Mouse (Mus musculus) c-Kit-positive CD71-positive TER-119-negative erythroid progenitor cells, embryonic 14.5 days (primary cell): ENCODE results near the gene Ifna6.

Source experiments
- DNase-seq: peaks from one replicate; pipeline ENCODE4 v3.0.0-alpha.2; 2013; ENCODE audit warnings: low read depth

The Ifna6 gene

GRCm38 (mm10) chr4:88845334-88845733, 18.1 kb downstream of the Ifna6 start:
- no peak for DNase-seq

DNA sequence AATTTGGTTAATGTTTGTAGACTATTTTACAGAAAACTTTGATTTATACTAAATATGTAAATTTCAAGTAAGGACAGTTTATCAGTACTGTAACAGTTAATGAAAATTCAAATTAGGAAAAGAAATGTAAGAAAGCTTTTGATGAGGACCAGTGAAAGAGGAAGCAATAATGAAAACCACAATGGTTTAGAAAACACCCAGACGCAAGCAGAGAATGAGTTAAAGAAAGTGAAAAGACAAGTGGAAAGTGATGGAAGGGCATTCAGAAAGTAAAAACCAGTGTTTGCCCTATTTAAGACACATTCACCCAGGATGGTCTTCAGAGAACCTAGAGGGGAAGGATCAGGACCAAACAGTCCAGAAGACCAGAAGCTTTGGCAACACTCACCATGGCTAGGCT, 22.5 kb downstream of the Ifna6 start, which contains the start of gene Ifna1:
TSS of gene Ifna1 (plus strand) at position 390 of the 400 bp plus-strand sequence.
- DNase-seq: no peak

DNA sequence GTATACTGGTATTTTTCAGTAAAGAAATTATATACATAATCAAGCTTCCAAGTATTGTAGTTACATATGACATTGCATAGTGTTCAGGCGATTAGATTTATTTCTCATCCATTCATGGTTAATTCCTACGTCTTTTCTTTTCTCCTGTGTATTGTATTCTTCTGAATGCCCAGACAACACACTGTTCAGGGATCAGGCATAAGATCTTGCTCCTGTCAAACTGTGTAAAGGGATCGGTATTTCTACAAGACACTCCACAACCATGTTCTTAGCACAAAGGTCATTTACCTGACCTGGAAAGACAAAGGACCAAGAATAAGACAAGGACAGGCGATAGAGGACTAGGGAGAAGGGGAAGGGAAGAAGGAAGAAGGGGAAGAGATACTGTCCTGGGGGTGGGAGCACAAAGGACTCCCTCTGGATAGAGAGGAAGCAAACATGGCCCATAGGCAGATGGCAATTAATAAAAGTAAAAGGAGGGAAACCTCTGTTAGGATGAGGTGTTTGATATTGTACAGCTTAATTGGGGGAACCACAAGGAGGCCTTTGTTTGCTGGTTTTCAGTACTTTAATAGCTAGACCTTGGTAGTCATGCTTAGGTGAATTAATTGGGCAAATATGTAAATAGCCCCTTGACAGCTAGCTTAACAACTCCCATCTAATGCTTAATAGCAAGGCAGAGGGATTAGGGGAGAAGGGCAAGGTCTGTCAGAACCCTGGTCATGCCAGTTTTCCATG, 24.0 kb downstream of the Ifna6 start:
- DNase-seq: no peak

- no peak for DNase-seq
Observed at GRCm38 (mm10) chr4:88859214-88859613, 32.0 kb downstream of the Ifna6 start.

- no peak for DNase-seq
Observed at GRCm38 (mm10) chr4:88863309-88863708, 36.1 kb downstream of the Ifna6 start.

DNA sequence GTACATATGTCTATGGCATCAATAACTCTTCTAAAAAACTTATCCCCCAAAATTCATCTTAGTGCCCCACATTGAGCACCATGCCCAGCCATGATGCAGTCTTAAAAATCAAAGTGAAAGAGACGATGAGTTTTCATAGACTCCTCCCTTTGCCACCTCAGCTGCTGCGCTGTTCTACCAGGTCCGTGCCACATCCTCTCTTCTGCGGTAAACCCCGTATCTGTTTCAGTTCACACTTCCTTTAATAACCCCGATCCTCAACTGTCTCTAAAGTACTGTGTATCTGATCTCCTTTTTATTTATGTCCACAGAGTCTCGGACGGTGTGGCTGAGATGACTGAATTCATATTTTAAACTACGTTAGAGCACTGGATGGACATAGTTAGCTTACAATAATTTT, 37.4 kb downstream of the Ifna6 start:
- no peak for DNase-seq

- no peak for DNase-seq
Observed at GRCm38 (mm10) chr4:88865011-88865569, 37.9 kb downstream of the Ifna6 start.

DNA sequence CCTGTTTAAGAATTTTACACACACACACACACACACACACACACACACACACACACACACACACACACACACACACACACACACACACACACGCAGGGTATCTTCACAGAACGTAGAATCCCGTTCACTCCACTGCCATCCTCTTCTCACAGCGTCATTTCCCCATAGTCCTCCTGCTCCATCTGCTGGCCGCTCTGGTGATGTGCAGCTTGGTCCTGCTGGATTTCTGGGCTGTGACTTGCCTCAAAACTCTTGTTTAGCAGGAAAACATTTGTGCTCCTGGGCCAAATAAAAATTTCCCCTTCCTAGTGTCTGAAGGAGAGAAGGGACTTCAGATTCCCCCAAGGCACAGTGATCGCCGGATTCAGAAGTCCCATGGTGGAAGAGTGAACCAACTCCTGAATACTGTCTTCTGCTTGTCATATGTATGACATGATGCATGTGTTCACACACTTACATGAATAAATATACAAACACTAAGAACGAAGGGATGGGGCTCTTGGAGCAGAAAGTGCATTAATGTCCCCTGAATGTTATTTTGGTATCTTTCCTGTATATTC, 40.2 kb downstream of the Ifna6 start:
- peak; percentile 77 for DNase-seq

- DNase-seq: peak; percentile 48
Observed at GRCm38 (mm10) chr4:88867926-88868911, 41.0 kb downstream of the Ifna6 start.

DNA sequence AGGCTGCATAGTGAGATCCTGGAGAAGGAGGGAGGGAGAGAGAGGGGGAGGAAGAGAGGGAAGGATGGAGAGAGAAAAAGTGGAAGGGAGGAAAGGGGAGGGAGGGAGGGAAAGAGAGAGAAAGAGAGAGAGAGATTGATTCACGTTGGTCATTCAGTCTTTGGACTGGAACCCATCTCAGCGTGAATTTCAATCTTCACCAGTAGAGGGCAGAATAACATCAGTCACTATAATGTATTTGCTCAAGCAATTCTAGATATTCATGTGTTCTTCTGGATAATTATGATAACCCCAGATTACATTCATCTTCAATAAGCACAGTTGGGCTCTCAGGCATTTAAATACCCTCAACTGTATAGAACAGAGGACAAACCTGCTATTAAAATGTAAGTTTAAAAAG, 45.5 kb downstream of the Ifna6 start:
- DNase-seq: peak; percentile 54

DNA sequence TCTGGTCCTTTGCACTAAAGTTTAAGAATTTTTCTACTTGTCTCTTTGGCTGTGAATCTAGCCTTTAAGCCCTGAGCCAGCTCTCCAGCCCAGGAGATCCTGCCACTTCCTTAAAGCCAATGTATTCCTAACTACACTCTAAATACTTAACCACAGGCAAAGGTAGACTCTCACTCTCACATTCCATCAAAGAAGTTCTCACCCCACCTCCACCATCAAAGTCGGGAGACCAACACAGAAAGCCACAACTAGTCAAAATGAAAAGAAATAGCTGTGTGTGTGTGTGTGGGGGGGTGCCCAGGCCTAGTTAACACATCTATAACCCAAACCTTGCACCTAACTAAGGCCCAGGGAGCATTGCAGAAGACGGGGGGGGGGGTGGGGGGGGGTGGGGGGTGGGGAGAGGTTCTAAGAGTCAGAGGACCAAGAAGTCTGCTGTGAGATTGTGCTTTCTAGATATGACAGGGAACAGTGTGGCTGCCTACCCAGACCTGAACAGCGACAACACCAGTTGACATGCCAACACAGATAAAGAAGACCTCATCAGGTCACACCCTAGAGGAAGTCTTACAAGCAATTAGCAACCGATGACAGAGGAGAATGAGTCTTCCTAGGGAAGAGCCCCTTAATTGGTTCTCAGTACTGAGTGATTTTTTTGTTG, 48.3 kb downstream of the Ifna6 start:
- DNase-seq: peak; percentile 59

DNA sequence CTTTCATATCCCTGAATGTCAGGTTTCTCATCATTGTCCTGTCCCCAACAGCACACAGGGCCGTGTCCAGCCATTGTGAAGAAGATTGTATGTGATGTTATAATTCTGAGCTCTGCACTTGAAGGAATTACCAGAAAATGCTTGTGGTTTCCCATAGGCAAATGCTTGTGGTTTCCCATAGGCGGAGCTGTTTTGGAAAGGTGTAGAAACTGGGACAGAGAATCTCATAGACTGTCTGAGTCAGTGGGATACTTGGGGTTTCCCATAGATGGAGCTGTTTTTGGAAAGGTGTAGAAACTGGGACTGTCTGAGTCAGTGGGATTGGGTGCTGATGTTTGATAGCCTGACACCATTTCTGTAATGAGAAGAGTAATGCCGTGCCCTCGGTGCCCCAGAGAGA, 49.3 kb downstream of the Ifna6 start:
- DNase-seq: no peak
